Mouse (Mus musculus) ZHBTc4 (cell line): ENCODE measurements around the gene Nploc4.
A peak's percentile ranks its signal among the peaks of the same experiment; 100 is the strongest.

Experiments
- DNase-seq: peaks from one replicate; pipeline ENCODE4 v3.0.0-alpha.2; 2011; ENCODE audit warnings: low read depth, low spot score

Gene Nploc4

DNA sequence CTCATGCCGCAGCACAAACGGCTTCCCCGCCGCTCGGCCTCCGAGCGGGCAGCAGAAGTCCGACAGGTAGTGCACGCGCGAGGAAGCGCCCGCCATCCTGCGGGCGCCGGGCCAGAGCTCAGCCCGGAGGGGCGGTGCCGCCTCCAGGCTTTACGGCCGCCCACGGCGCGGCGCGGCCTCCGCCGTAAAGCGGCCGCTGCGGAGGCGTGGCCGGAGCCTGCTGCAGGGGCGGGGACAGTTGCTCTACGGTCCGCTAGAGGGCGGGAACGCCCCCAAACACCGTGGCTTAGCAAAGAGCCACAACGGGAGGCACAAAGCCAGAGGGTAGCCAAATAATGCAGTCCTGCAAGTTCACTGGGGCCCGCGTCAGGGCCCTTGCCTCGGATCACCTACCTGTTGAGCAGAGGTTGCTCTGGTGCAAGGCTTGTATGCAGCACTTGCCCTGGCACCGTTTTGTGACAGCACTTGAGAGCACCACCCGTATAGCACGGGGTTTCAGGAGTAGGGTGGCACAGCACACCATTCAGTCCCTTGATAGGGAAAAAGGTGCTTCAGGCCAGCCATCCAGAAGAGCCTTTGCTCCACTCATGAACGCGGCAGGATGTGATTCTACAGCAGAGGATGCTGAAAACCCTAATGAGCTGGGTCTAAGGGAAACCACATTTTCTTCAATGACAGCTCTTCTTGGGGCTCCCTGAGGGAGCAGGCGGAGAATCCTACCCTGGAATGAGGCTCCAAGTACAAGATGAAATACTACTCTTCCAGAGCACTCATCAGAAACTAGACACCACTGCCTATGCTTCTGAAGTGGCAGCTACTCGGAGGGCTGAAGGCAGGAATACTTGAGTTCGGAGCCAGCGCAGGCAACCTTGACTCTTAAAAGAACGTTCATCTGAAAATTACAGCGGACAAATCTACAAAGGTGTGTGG, 58.6 kb downstream of the Nploc4 start, which contains the start of gene Faap100:
TSS of gene Faap100 (minus strand) at position 154 of the 930 bp plus-strand sequence.
- DNase-seq, result peak; percentile 98

DNA sequence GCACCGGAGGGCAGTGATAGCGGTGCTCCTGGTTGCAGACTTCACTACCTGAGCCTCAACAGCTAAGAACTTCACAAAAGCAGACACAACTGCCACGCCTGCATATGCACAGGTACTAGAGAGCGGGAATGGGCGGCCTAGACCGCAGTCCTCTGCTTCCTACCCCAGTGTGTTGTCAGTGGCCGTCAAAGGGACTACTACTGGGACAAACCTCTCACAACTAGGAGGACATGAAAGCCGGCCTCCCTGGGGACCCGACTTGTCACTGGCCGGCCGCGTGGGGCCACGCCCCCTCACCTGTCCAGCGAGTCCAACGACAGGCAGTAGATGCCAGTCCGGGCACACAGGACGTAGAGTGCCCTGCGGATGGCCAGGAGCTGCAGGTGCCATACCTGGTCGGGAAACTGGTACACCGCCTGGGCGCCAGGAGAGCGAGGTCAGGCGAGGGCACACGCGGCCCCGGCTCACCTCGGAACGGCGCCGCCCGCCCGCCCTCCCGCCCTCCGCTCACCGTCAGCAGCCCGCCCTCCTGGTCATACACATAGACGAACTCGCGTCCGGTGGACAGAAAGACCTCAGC, 59.4 kb downstream of the Nploc4 start:
- peak; percentile 31 for DNase-seq

DNA sequence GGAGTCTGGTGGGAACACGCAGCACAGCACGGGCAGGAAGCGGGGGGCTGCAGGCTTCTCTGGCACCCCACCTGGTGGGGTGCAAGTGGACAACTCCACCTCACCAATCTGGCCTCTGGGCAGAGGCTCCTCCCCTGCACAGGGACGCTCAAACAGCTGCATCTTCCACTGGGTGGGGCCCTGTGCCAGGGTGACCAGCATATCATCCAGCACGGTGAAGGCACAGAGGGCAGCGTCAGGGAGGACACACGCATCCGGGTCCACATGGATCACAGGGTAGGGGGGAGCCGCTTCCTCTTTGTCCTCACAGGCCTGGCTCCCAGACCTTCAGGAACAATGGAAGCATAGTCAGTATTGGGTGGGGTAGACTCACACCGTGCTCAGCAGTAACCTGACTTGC, 60.2 kb downstream of the Nploc4 start:
- no peak for DNase-seq

DNA sequence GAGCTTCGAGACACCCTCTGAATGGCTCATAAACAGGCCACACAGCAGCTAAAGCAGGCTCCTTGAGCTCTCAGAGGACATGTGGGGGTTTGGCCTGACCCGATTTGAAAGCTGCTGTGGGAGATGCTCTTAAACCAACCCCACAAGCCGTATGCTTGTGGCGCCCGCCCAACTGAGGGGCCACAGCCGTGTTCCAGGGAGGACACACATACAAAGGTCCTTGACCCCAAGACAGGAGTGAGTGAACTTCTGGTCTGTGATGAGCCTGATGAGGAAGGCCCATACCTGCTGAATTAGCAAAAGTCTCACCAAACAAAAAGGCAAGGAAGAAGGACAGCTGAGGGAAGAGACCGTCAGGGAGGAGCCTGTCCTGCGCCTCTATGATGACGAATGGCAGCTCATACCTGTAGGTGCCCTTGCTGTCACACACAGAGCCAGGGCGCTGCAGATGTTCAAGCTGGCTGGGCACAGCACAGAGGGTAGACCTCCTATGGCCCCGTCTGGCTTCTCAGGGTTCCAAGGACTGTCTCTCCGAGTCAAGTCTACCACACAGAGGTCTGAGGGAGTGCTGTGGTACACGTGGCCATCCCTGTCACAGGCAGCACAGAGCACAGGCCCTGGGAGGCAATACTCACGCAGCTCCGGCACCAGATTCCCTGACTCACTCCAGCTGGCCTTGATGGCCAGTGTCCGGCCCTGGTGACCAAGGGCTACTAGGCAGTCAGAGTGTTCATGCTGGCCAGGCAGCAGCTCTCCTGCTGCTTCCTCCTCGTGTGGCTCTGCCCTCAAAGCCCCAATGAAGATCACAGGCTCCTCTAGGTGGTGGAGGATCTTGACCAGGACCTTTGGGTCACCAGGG, 61.0 kb downstream of the Nploc4 start:
- no peak for DNase-seq

- no peak for DNase-seq
Observed at GRCm38 (mm10) chr11:120375324-120375723, 62.2 kb downstream of the Nploc4 start.

GRCm38 (mm10) chr11:120373820-120374586, 63.5 kb downstream of the Nploc4 start:
- no peak for DNase-seq

- DNase-seq, result peak; percentile 86
Observed at GRCm38 (mm10) chr11:120373025-120373424, 64.5 kb downstream of the Nploc4 start.

GRCm38 (mm10) chr11:120369656-120370055, 67.9 kb downstream of the Nploc4 start:
- peak; percentile 78 for DNase-seq

GRCm38 (mm10) chr11:120366443-120367027, 71.0 kb downstream of the Nploc4 start:
- no peak for DNase-seq

- DNase-seq, result no peak
Observed at GRCm38 (mm10) chr11:120362891-120363290, 74.6 kb downstream of the Nploc4 start.

GRCm38 (mm10) chr11:120361295-120361694, 76.2 kb downstream of the Nploc4 start, which contains the start of gene Fscn2:
Gene Fscn2 (plus strand): TSS chr11:120361534.
- no peak for DNase-seq

DNA sequence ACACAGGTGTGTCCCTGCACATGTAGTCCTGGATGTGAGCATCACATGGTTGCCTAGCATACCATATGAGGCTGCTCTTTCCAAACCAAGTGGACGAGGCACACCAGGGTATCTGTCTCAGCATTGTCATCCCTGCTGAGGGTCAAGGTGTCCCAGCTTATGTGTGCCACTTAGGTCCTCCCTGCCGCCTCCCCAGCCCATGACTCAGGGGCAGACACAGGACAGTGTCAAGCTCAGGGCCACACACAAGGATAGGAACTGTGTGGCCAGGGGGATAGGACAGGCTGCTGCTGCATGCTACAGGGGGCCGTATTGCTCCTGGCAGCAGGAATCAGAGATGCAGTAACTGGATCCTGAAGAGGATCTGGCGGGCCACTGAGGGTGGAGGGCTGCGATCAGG, 76.8 kb downstream of the Nploc4 start:
- DNase-seq, result no peak

DNA sequence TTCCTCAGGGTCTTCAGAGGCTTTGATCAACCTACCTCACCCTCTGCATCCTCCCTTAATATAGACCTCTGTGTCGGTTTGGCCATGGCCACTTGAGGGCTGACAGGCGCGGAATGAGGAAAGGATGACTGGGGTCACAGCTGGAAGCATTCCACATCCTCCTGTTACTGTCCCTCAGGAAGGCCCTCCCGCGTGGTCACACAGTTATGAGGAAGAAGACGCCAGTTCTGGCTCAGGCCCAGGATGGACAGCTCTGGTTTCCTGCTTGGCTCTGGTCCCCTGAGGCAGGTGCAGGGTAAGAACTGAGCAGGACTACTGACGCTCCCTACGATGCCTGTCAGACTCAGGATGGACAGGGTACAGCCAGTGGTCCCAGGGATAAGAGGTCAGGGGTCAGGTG, 77.4 kb downstream of the Nploc4 start:
- no peak for DNase-seq

GRCm38 (mm10) chr11:120359391-120359790, 78.1 kb downstream of the Nploc4 start:
- DNase-seq, result no peak

DNA sequence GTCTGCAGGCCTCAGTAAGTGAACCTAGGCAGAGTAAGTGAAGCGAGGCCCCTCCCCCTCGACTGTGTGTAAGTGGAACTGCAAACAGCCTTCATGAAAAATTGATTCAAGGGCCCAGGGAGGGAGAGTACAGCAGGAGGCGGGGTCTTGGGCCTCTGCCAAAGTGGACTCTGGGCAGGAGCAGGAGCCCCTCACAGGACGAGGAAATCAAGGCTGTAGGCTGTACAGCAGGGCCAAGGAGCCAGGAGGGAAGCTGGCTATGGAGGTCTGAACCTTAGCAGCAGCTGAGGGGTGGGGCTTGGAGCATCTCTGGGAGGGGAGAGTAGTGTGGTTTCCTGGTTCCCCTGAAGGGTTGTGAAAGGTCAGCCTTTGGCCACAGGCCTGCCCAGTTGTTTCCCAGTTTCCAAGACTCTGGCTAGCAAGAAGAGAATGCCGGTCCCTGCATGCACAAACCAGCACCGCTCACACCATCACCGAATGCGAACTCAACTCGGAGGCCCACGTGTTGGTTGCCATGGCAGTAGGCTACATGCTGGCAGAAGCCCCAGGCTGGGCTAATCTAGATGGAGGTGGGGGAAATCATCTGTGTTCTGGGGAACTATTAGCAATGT, 79.6 kb downstream of the Nploc4 start:
- no peak for DNase-seq

DNA sequence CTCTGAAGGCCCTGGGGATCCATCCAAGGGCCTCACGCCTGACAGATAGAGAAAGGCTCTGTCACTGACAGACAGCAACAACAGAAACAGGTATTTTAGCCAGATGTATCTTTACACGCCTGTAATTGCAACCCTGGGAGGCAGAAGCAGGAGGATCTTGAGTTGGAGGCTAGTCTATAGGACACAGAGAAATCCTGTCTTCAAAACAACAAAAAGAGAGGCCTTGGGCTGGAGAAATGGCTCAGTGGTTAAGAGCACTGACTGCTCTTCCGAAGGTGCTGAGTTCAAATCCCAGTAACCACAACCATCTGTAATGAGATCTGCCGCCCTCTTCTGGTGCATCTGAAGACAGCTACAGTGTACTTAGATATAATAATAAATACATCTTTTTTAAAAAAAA, 80.6 kb downstream of the Nploc4 start:
- no peak for DNase-seq

GRCm38 (mm10) chr11:120356319-120356840, 81.1 kb downstream of the Nploc4 start:
- DNase-seq, result peak; percentile 56

- DNase-seq, result no peak
Observed at GRCm38 (mm10) chr11:120355277-120356039, 82.0 kb downstream of the Nploc4 start.
